Mouse (Mus musculus): ENCODE data around the gene Slc38a10. TPM values are rescaled to one million over a fixed set of nuclear protein-coding genes. Genes with fewer than 3 reads are reported as not detected.
A peak's percentile ranks its signal among the peaks of the same experiment; 100 is the strongest.

Slc38a10 gene
- polyA plus RNA-seq, 1 experiment from 2014 or later: 83.9 TPM

DNA sequence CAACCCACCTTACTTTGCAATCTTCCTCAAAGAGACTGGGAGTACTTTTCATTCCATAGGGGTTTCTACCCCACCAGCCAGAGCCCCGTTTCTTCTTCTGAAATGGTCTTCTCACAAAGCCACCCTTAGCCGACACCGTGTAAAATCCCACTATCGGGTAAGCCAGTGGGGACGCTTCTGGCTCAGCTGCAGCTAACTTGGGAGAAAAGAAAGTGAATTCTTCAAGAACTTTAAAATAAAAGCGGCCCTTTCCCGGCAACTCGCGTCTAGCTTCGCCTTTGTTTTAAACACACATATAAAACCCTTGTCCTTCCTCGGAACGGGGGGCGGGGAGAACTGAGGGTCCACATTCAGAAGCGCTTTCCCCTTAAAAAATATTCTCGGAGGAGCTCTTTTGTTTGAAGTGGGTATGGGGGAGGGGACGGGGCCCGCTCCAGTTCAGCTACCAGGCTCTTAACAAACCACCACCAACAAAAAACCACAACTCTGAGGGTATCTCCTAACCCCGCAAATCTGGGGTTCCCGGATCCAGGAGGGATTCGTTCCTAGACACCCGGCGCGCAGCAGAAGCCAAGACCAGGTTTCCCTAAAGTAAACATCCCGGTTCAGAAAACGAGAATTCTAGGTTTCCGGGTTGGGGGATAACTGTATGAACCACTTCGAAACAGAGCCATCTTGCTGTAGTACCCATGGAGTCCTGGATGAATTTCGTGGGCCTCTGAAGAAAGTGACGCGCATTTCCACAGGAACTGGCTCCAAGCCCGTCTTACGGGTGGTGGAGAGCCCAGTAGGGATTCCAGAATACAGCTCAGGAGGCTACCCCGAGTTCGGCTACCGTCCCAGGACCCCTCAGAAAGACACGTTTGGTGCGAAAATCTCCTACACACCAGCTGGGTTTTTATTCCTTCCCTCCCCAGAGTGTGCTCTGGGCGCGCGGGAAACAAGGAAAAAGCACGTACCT is 37.6 kb upstream of the Slc38a10 start:
- under 1% methylated on average over 41 of the region's 41 CpGs for WGBS
- peak; percentile 76 for DNase-seq
- peaks cover 28% of the 10 kb centered on the region for H3K4me1 ChIP-seq (ENCODE audit: insufficient read depth)
- peak overlapping the region; percentile 98 for H3K9ac ChIP-seq
- no peaks in the 10 kb centered on the region for H3K9me3 ChIP-seq (ENCODE audit: low read depth, low read length)
- H3K4me3 ChIP-seq (ENCODE audit: low read depth, low read length): peak overlapping the region; percentile 92
- H3K27me3 ChIP-seq (ENCODE audit: insufficient read depth, low read length): no peaks in the 10 kb centered on the region
- peak overlapping the region; percentile 98 for H3K27ac ChIP-seq (ENCODE audit: low read depth)
- TF ChIP-seq CTCF (IDR thresholded peaks at IDR 0.05; ENCODE audit: low read depth): no peak
- ATAC-seq (ENCODE audit: insufficient read depth): no peak; the same call in 1 of the 2 replicates
- peak overlapping the region; percentile 99 for H3K4me2 ChIP-seq
- H3K36me3 ChIP-seq (ENCODE audit: insufficient read depth): peaks cover 30% of the 10 kb centered on the region; the same call in 1 of the 2 replicates

DNA sequence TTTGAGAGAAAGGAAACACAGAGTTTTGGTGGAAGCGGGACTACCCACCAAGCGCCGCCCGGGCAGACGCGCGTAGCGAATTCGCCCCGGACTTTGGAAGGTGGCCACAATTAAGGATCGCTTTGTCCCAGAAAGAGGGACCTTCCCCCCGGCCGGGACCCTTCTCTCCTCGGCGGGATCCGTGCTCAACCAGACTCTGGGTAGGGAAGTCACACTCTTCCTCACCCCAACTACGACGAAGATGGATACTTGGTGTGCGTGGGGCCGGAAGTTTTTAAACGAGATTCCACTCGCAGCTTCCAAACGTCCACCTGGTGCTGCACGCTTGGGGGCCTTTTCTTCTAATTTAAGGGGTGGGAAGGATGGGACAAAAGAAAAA is 36.9 kb upstream of the Slc38a10 start:
- Histone ChIP-seq H3K9ac (peak overlapping the region; percentile 98), H3K9me3 (ENCODE audit: low read depth, low read length) (no peaks in the 10 kb centered on the region), H3K4me1 (ENCODE audit: insufficient read depth) (peaks cover 28% of the 10 kb centered on the region), H3K27ac (ENCODE audit: low read depth) (peak overlapping the region; percentile 98), H3K4me2 (peak overlapping the region; percentile 99), H3K27me3 (ENCODE audit: insufficient read depth, low read length) (no peaks in the 10 kb centered on the region), H3K36me3 (ENCODE audit: insufficient read depth) (peaks cover 30% of the 10 kb centered on the region; the same call in 1 of the 2 replicates), H3K4me3 (ENCODE audit: low read depth, low read length) (peak overlapping the region; percentile 92)
- no peak for TF ChIP-seq CTCF (IDR thresholded peaks at IDR 0.05; ENCODE audit: low read depth)
- DNase-seq (peak; percentile 70), ATAC-seq (ENCODE audit: insufficient read depth) (no peak)
- WGBS: under 1% methylated on average over 24 of the region's 24 CpGs

DNA sequence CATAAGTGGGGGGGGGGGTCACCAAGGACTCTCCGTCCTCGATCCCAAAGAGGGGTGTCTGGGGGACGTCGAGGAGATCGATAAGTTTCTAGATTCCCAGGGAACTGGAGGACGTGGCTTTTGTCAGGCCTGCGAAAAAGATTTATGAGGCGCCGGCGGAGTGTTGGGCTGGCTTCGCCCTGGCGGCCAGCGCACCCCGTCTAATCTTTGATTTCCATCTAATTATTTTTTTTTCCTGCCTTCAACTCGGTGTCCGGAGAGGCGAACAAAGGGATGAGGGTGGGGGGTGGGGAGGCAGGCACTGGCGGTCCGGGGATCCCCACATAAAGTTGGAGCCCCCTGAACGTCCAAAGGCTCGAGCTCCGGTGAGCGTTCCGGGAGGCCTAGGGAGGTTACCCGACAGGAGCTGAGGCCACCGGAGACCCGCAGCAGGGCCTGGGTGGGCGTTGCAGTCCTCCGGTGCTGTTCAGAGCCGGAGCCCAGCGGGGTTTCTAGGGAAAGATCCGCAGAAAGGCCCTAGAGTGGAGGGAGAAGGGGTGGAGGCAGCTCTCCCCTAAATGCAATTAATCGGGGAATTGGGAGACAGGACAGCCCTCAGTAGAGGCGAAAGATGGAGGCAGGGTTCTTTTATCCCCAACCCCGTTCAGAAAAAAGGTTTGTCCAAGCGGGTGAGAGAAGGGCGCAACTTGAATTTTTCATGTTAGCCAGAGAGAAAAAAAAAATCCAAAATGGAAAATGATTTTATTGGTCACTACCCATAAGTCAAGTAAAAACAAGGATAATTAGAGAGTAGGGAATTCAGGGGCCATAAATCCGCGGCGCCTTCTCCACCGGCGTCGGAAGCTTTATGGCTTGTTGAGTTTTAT is 36.3 kb upstream of the Slc38a10 start:
- Histone ChIP-seq H3K27ac (ENCODE audit: low read depth) (peak overlapping the region; percentile 98), H3K4me2 (peak overlapping the region; percentile 99), H3K4me1 (ENCODE audit: insufficient read depth) (peaks cover 31% of the 10 kb centered on the region), H3K9ac (peak overlapping the region; percentile 98), H3K36me3 (ENCODE audit: insufficient read depth) (peaks cover 30% of the 10 kb centered on the region; the same call in 1 of the 2 replicates), H3K9me3 (ENCODE audit: low read depth, low read length) (no peaks in the 10 kb centered on the region), H3K4me3 (ENCODE audit: low read depth, low read length) (peak overlapping the region; percentile 92), H3K27me3 (ENCODE audit: insufficient read depth, low read length) (no peaks in the 10 kb centered on the region)
- under 1% methylated on average over 43 of the region's 43 CpGs for WGBS
- DNase-seq (peak; percentile 78), ATAC-seq (ENCODE audit: insufficient read depth) (no peak)
- no peak for TF ChIP-seq CTCF (IDR thresholded peaks at IDR 0.05; ENCODE audit: low read depth)

DNA sequence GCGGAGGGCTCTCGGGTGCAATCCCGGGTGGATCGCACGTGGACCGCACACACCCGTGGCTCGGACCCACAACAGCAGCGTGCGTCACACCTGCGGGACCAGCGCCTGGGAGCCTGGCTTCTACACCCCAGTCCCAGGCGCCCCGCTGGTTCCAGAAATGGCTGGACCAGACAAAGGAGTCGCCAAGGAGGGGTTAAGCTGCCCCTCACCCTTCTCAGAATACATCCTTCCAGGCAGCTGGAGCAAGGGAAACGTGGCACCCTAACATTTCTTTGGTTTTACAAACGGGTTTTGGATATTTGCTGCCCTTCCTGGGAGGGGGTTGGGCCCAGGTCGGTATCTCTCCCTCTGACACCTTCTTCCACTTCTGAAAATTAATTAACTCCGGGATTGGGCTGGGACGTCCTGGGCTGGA is 35.7 kb upstream of the Slc38a10 start:
- H3K4me3 ChIP-seq (ENCODE audit: low read depth, low read length): peak overlapping the region; percentile 92
- WGBS: 3% methylated on average over 20 of the region's 20 CpGs

DNA sequence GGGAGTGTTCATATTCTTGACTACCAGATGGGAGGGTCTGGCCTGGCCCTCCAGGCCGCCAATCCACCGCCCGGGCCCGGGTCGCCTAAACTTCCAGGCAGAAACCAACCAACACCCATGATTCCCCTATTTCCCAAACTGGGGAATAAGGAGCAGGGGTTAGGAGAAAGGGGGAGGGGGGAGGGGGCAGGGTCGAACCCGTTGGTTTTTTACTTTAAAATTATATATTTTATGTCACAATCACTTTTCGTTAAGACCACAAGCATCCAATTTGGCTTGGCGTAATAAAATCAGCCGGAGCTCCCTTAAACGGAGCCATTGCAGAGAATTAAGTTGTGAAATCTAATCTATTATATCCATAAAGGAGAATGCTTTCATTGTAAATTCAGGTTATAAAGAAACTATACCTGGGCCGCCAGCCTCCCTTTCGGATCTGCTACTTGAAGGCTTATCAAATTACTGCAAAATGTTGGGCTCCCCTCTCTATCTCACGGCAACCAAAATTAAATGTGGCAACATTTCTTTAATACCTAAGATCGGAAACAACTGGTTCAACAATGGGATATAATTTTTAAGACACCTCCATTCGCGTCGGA is 35.1 kb upstream of the Slc38a10 start:
- H3K9me3 ChIP-seq (ENCODE audit: low read depth, low read length): no peaks in the 10 kb centered on the region
- H3K4me1 ChIP-seq (ENCODE audit: insufficient read depth): peaks cover 34% of the 10 kb centered on the region
- TF ChIP-seq CTCF (IDR thresholded peaks at IDR 0.05; ENCODE audit: low read depth): no peak
- H3K27me3 ChIP-seq (ENCODE audit: insufficient read depth, low read length): no peaks in the 10 kb centered on the region
- WGBS: 16% methylated on average over 18 of the region's 18 CpGs
- ATAC-seq (ENCODE audit: insufficient read depth): no peak
- H3K36me3 ChIP-seq (ENCODE audit: insufficient read depth): peaks cover 30% of the 10 kb centered on the region; the same call in 1 of the 2 replicates
- peak; percentile 56 for DNase-seq
- peak overlapping the region; percentile 92 for H3K4me3 ChIP-seq (ENCODE audit: low read depth, low read length)
- peak overlapping the region; percentile 98 for H3K9ac ChIP-seq
- H3K27ac ChIP-seq (ENCODE audit: low read depth): peak overlapping the region; percentile 94
- peak overlapping the region; percentile 99 for H3K4me2 ChIP-seq

More for the DNA sequence above, 35.7 kb upstream of the Slc38a10 start:
- DNase-seq (peak; percentile 66), ATAC-seq (ENCODE audit: insufficient read depth) (no peak)
- Histone ChIP-seq H3K9me3 (ENCODE audit: low read depth, low read length) (no peaks in the 10 kb centered on the region), H3K4me1 (ENCODE audit: insufficient read depth) (peaks cover 34% of the 10 kb centered on the region), H3K9ac (peak overlapping the region; percentile 98), H3K27me3 (ENCODE audit: insufficient read depth, low read length) (no peaks in the 10 kb centered on the region), H3K4me2 (peak overlapping the region; percentile 99), H3K36me3 (ENCODE audit: insufficient read depth) (peaks cover 30% of the 10 kb centered on the region; the same call in 1 of the 2 replicates), H3K27ac (ENCODE audit: low read depth) (peak overlapping the region; percentile 94)
- no peak for TF ChIP-seq CTCF (IDR thresholded peaks at IDR 0.05; ENCODE audit: low read depth)

DNA sequence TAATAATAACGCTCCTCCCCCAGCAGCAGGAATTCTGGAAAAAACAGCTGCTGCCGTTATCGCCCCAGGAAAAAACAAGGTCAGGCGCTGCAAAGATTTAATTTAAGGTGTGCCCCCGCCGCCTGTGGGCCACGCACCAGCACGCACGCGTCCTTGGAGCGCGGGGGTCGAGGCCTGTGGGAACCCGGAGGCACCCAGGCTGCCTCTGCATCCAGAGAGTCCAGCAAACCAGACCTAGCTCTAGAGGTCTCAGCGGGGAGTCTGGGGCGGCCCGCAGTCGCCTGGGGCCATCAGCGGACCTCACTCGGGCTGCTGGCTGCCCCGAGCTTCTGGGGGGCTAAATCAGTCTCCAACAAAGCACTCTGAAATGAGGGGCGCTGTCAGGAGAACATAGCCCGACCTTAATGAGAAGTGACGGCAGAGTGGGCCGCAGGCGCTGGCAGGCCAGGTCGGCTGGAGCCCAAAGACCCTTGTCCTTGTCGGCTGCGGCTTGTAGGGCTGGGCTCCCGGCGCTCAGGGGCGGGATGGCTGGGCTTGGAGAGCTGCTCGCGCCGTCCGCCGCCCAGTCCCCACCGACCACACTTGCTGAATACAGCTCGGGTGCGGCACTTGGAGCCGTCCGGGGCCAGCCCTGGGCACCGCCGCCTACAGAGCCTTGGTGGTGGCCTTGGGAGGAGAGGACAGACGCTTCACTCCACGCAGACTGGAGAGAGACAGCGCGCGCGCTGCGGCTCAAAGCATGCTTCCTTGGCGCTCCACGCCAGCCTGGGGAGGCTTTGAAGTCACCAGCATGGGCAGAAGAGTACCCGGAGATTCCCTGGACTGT is 34.4 kb upstream of the Slc38a10 start:
- 4% methylated on average over 54 of the region's 54 CpGs for WGBS
- peak; percentile 70 for DNase-seq

More for the DNA sequence above, 34.4 kb upstream of the Slc38a10 start:
- no peak for TF ChIP-seq CTCF (IDR thresholded peaks at IDR 0.05; ENCODE audit: low read depth)
- Histone ChIP-seq H3K4me1 (ENCODE audit: insufficient read depth) (peaks cover 28% of the 10 kb centered on the region), H3K36me3 (ENCODE audit: insufficient read depth) (peaks cover 30% of the 10 kb centered on the region; the same call in 1 of the 2 replicates), H3K27me3 (ENCODE audit: insufficient read depth, low read length) (no peaks in the 10 kb centered on the region), H3K9ac (peak overlapping the region; percentile 98), H3K27ac (ENCODE audit: low read depth) (peak overlapping the region; percentile 94), H3K4me3 (ENCODE audit: low read depth, low read length) (peak overlapping the region; percentile 92), H3K9me3 (ENCODE audit: low read depth, low read length) (no peaks in the 10 kb centered on the region), H3K4me2 (peak overlapping the region; percentile 99)
- no peak for ATAC-seq (ENCODE audit: insufficient read depth)

Measured in lung, embryonic 14.5 days (tissue).